Mouse (Mus musculus) hindbrain, embryonic 11.5 days (tissue): Measurements from ENCODE around the gene Olfr924. TPM values are rescaled to one million over a fixed set of nuclear protein-coding genes. Genes with fewer than 3 reads are reported as not detected.

Source experiments
- polyA plus RNA-seq: library from polyadenylated mRNA; unstranded; fragments of >200 nt; fragmentation: Nextera tagmentation; extraction: Ambion mirVana; gene quantifications from 2 replicates; pipeline ENCODE4 v1.2.1, GENCODE M21; 2014

Olfr924 gene
- polyA plus RNA-seq, 1 experiment from 2014 or later, result not detected

Other genes starting within 250 kb of the Olfr924 start
- gene Olfr914, start 239.3 kb upstream of the Olfr924 start, polyA plus RNA-seq, result not detected in 2 replicates
- gene Olfr916, start 184.6 kb upstream of the Olfr924 start, polyA plus RNA-seq, result not detected in 2 replicates
- not detected in 2 replicates for gene Olfr917, start 178.6 kb upstream of the Olfr924 start, polyA plus RNA-seq
- not detected in 2 replicates for gene Olfr918, start 169.8 kb upstream of the Olfr924 start, polyA plus RNA-seq
- not detected in 2 replicates for gene Olfr919, start 140.8 kb upstream of the Olfr924 start, polyA plus RNA-seq
- gene Vwa5a, start 126.2 kb upstream of the Olfr924 start, polyA plus RNA-seq, result 9.9 and 11.1 TPM in 2 replicates
- gene Olfr920, start 92.2 kb upstream of the Olfr924 start, polyA plus RNA-seq, result 0.05 TPM in 1 of 2 replicates, not detected in the other
- not detected in 2 replicates for gene Olfr921, start 71.4 kb upstream of the Olfr924 start, polyA plus RNA-seq
- not detected in 2 replicates for gene Olfr922, start 29.8 kb upstream of the Olfr924 start, polyA plus RNA-seq
- not detected in 2 replicates for gene Olfr923, start 17.9 kb upstream of the Olfr924 start, polyA plus RNA-seq
- not detected in 2 replicates for gene Olfr26, start 10.6 kb downstream of the Olfr924 start, polyA plus RNA-seq
- gene Olfr926, start 32.7 kb downstream of the Olfr924 start, polyA plus RNA-seq, result not detected in 2 replicates
- gene Olfr930, start 85.4 kb downstream of the Olfr924 start, polyA plus RNA-seq, result not detected in 2 replicates
- not detected in 2 replicates for gene Olfr933, start 127.9 kb downstream of the Olfr924 start, polyA plus RNA-seq
- gene Olfr934, start 143.9 kb downstream of the Olfr924 start, polyA plus RNA-seq, result not detected in 2 replicates
- gene Olfr935, start 155.2 kb downstream of the Olfr924 start, polyA plus RNA-seq, result not detected in 2 replicates
- gene Olfr146, start 178.9 kb downstream of the Olfr924 start, polyA plus RNA-seq, result not detected in 2 replicates
- gene Olfr937, start 220.5 kb downstream of the Olfr924 start, polyA plus RNA-seq, result not detected in 2 replicates
- not detected in 2 replicates for gene Olfr938, start 234.4 kb downstream of the Olfr924 start, polyA plus RNA-seq